Mouse (Mus musculus): ENCODE data around the gene Wbp1.

GRCm38 (mm10) chr6:83166243-83166630 is 44.9 kb upstream of the Wbp1 start:
- TF ChIP-seq CTCF (conservative IDR thresholded peaks at IDR 0.05; ENCODE audit: low read length) (no peak), NANOG (IDR thresholded peaks at IDR 0.05; ENCODE audit: borderline replicate concordance, low read length) (no peak)
